Mouse (Mus musculus): Measurements from ENCODE around the gene Smarcc1. TPM values are rescaled to one million over a fixed set of nuclear protein-coding genes. Genes with fewer than 3 reads are reported as not detected.
A peak's percentile ranks its signal among the peaks of the same experiment; 100 is the strongest.

The Smarcc1 gene
- polyA plus RNA-seq, 1 experiment from 2014 or later: 253 TPM

DNA sequence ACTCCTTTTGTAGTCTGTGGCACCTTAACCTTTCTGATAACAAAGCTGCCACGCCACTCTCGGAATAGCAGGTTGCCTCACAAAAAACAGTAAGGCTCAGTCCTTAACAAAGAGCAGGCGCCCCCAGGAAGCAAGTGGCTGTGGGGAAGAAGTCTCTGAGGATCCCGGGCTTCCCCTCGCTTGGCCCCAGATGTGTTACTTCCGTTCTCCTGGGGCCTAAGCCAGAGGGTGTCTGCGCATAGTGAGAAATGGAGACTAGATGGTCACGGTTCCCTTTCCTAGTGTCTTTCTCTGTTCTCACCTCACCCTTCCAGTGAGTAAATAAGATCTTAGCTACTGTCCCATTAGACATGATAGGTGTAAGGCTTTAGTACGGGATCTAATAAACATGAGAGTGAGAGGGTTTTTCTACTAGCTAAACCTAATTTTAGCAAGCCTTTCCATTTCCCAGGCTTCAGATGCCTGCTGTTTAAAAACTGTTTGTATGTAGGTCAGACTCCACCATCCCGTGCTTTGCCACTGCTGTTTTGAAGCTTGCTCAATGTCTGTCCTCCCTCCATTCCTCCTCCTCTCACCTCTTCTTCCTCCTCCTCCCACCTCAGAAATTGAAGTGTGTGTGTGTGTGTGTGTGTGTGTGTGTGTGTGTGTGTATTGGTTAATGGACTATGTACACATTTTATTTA is 112.2 kb downstream of the Smarcc1 start:
- no peak for DNase-seq (ENCODE audit: low spot score)
- no peak overlapping the region for H3K9ac ChIP-seq (ENCODE audit: low read depth, low read length)
- WGBS: 85% methylated on average over 10 of the region's 10 CpGs

DNA sequence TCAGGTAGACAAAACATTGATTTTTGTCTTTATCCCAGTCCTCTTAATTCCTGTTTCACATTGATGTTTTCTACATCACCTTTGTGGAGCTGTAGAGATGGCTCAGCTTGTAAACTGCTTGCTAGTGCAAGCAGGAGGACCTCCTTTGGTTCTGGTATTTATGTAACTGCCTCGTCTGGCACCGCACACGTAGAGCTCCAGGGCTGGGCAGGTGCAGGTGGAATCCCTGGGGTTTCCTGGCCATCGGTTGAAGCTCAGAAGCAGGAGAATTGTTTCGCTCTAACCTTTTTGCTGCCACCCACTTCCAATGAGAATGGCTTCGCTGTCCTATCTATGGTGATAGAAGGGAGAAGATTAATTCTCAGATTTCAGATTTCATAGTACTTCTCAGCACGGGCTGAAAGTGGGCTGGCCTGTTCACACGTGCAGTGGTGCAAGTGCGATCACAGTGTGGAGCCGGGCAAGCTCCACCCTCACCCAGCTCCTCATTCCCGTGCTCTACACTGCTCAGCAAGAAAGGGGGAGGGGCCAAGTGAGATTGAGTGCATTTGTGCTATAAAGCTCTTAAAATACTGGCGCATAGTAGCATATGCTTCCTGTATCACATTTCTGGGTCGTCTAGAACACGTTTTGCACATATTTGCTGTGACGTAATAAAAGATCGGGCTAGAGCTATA is 113.0 kb downstream of the Smarcc1 start:
- H3K4me1 ChIP-seq (replicated peaks; ENCODE audit: control insufficient read depth, insufficient read depth, low read length): no peaks in the 10 kb centered on the region
- H3K27me3 ChIP-seq (ENCODE audit: control insufficient read depth, insufficient read depth, low read length): no peaks in the 10 kb centered on the region
- no peak overlapping the region for H3K4me2 ChIP-seq (replicated peaks; ENCODE audit: low read depth, low read length)
- WGBS: 88% methylated on average over 16 of the region's 16 CpGs
- no peak overlapping the region for H3K27ac ChIP-seq (ENCODE audit: low read depth, low read length)
- no peak overlapping the region for H3K9ac ChIP-seq (ENCODE audit: low read depth, low read length)
- H3K36me3 ChIP-seq (ENCODE audit: control insufficient read depth, insufficient read depth, low read length): peaks cover 12% of the 10 kb centered on the region
- no peak for DNase-seq (ENCODE audit: low spot score)
- no peak overlapping the region for H3K4me3 ChIP-seq (ENCODE audit: low read depth, low read length)
- no peak for ATAC-seq (ENCODE audit: low FRiP score)
- no peaks in the 10 kb centered on the region for H3K9me3 ChIP-seq (ENCODE audit: control insufficient read depth, low read length)

More for the DNA sequence above, 112.2 kb downstream of the Smarcc1 start:
- Histone ChIP-seq H3K27ac (ENCODE audit: low read depth, low read length) (no peak overlapping the region; the same call in 1 of the 2 replicates), H3K4me2 (replicated peaks; ENCODE audit: low read depth, low read length) (no peak overlapping the region), H3K4me1 (replicated peaks; ENCODE audit: control insufficient read depth, insufficient read depth, low read length) (no peaks in the 10 kb centered on the region), H3K27me3 (ENCODE audit: control insufficient read depth, insufficient read depth, low read length) (no peaks in the 10 kb centered on the region), H3K9me3 (ENCODE audit: control insufficient read depth, low read length) (no peaks in the 10 kb centered on the region), H3K36me3 (ENCODE audit: control insufficient read depth, insufficient read depth, low read length) (peaks cover 5% of the 10 kb centered on the region), H3K4me3 (ENCODE audit: low read depth, low read length) (no peak overlapping the region)
- no peak for ATAC-seq (ENCODE audit: low FRiP score)

DNA sequence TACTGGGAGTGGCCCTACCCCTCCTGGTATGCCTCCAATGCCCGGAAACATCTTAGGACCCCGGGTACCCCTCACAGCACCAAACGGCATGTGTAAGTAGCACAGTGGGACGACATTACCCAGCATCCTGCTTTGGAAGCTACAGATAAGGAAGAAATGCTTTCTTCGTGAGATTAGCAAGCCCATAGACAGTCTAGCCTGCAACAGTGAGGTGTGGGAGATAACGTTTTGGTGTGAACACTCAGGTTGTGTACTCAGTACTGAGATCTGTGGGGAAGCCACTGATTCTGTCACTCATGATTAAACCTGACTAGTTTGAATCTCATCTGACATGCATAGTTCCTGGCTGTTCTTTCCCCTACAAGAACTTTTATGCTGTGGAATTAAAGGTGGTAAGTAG is 117.5 kb downstream of the Smarcc1 start:
- ATAC-seq (ENCODE audit: low FRiP score) (no peak), DNase-seq (ENCODE audit: low spot score) (no peak)
- no peak overlapping the region for H3K27ac ChIP-seq (ENCODE audit: low read depth, low read length)
- H3K9ac ChIP-seq (ENCODE audit: low read depth, low read length): no peak overlapping the region
- H3K27me3 ChIP-seq (ENCODE audit: control insufficient read depth, insufficient read depth, low read length): no peaks in the 10 kb centered on the region
- WGBS: 92% methylated on average over 6 of the region's 6 CpGs
- no peaks in the 10 kb centered on the region for H3K9me3 ChIP-seq (ENCODE audit: control insufficient read depth, low read length)
- H3K4me3 ChIP-seq (ENCODE audit: low read depth, low read length): no peak overlapping the region
- no peak overlapping the region for H3K4me2 ChIP-seq (replicated peaks; ENCODE audit: low read depth, low read length)
- H3K4me1 ChIP-seq (replicated peaks; ENCODE audit: control insufficient read depth, insufficient read depth, low read length): no peaks in the 10 kb centered on the region
- peaks cover 26% of the 10 kb centered on the region for H3K36me3 ChIP-seq (ENCODE audit: control insufficient read depth, insufficient read depth, low read length)

DNA sequence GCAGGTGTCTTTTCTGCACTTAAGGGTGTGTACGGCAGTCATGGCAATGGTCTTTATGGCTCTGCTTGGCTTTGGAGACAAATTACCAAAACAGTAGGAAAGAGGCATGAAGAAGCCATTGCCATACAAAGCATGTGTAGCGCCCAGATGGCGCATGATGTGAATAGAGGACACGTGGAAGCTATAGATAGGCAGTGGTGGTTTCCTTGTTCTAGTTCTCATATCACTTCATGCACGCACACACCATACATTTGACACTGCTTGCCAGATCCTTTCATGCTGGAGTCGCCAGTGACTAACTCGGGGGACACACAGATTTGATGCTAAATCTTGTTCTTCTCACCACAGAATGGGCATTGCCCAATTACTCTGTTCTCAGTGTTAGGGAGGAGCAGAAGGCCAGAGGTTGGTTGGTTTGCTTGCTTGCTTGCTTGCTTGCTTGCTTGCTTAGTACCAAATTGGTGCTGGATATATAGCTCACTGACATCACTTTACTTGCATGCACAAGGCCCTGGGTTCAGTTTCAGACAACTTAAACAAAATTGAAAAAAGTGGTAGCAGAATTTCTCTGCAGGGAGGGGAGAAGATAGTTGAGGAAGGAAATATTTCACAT is 125.8 kb downstream of the Smarcc1 start, which contains the start of gene Cspg5:
TSS of gene Cspg5 (plus strand) at position 563 of the 613 bp plus-strand sequence.
- no peak for DNase-seq (ENCODE audit: low spot score)
- H3K9ac ChIP-seq (ENCODE audit: low read depth, low read length): no peak within 1 kb of the TSS
- H3K36me3 ChIP-seq (ENCODE audit: control insufficient read depth, insufficient read depth, low read length): no peaks in the 10 kb centered on the region
- 90% methylated on average over 7 of the region's 7 CpGs for WGBS
- peak within 1 kb of the TSS; percentile 100 for H3K4me2 ChIP-seq (replicated peaks; ENCODE audit: low read depth, low read length)
- no peak within 1 kb of the TSS for H3K27ac ChIP-seq (ENCODE audit: low read depth, low read length)
- ATAC-seq (ENCODE audit: low FRiP score): no peak
- H3K9me3 ChIP-seq (ENCODE audit: control insufficient read depth, low read length): no peaks in the 10 kb centered on the region
- peaks cover 7% of the 10 kb centered on the region for H3K4me1 ChIP-seq (replicated peaks; ENCODE audit: control insufficient read depth, insufficient read depth, low read length)
- H3K4me3 ChIP-seq (ENCODE audit: low read depth, low read length): peak within 1 kb of the TSS; percentile 63; the same call in 1 of the 2 replicates
- H3K27me3 ChIP-seq (ENCODE audit: control insufficient read depth, insufficient read depth, low read length): no peaks in the 10 kb centered on the region; the same call in 1 of the 2 replicates

DNA sequence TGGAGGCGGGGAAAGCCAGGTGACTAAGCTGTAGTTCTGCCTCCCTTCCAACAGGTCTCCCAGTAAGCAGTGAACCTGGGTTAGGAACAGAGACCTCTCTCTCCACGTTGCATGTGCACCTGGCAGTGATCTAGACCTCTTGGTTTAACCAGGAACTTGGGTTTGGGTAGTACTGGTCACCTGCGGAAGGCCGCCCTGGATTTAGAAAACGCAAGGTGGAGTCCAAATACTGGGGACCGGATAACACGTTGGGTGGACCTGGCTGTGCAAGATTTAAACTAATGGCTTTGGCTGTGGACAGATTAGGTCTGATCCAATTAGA is 127.0 kb downstream of the Smarcc1 start:
- Histone ChIP-seq H3K4me3 (ENCODE audit: low read depth, low read length) (peak overlapping the region; percentile 63; the same call in 1 of the 2 replicates), H3K27me3 (ENCODE audit: control insufficient read depth, insufficient read depth, low read length) (no peaks in the 10 kb centered on the region; the same call in 1 of the 2 replicates), H3K4me1 (replicated peaks; ENCODE audit: control insufficient read depth, insufficient read depth, low read length) (peaks cover 10% of the 10 kb centered on the region), H3K27ac (ENCODE audit: low read depth, low read length) (no peak overlapping the region), H3K4me2 (replicated peaks; ENCODE audit: low read depth, low read length) (peak overlapping the region; percentile 100), H3K9ac (ENCODE audit: low read depth, low read length) (no peak overlapping the region; the same call in 1 of the 2 replicates), H3K9me3 (ENCODE audit: control insufficient read depth, low read length) (no peaks in the 10 kb centered on the region), H3K36me3 (ENCODE audit: control insufficient read depth, insufficient read depth, low read length) (no peaks in the 10 kb centered on the region)
- no peak for DNase-seq (ENCODE audit: low spot score)
- ATAC-seq (ENCODE audit: low FRiP score): no peak
- 22% methylated on average over 7 of the region's 7 CpGs for WGBS

- no peaks in the 10 kb centered on the region for H3K9me3 ChIP-seq (ENCODE audit: control insufficient read depth, low read length)
- H3K4me3 ChIP-seq (ENCODE audit: low read depth, low read length): peak overlapping the region; percentile 63
- H3K36me3 ChIP-seq (ENCODE audit: control insufficient read depth, insufficient read depth, low read length): no peaks in the 10 kb centered on the region
- peak overlapping the region; percentile 78 for H3K27ac ChIP-seq (ENCODE audit: low read depth, low read length)
- WGBS: 2% methylated on average over 55 of the region's 93 CpGs
- peaks cover 12% of the 10 kb centered on the region for H3K4me1 ChIP-seq (replicated peaks; ENCODE audit: control insufficient read depth, insufficient read depth, low read length)
- no peaks in the 10 kb centered on the region; the same call in 1 of the 2 replicates for H3K27me3 ChIP-seq (ENCODE audit: control insufficient read depth, insufficient read depth, low read length)
- ATAC-seq (ENCODE audit: low FRiP score) (peak; percentile 30), DNase-seq (ENCODE audit: low spot score) (peak; percentile 72)
- peak overlapping the region; percentile 77 for H3K9ac ChIP-seq (ENCODE audit: low read depth, low read length)
- peak overlapping the region; percentile 100 for H3K4me2 ChIP-seq (replicated peaks; ENCODE audit: low read depth, low read length)
These were observed 127.5 kb downstream of the Smarcc1 start for GRCm38 (mm10) chr9:110244889-110245589.

- H3K4me3 ChIP-seq (ENCODE audit: low read depth, low read length): peak overlapping the region; percentile 63
- H3K4me1 ChIP-seq (replicated peaks; ENCODE audit: control insufficient read depth, insufficient read depth, low read length): peaks cover 16% of the 10 kb centered on the region
- DNase-seq (ENCODE audit: low spot score) (peak; percentile 63), ATAC-seq (ENCODE audit: low FRiP score) (peak; percentile 71)
- H3K27me3 ChIP-seq (ENCODE audit: control insufficient read depth, insufficient read depth, low read length): no peaks in the 10 kb centered on the region; the same call in 1 of the 2 replicates
- 3% methylated on average over 33 of the region's 40 CpGs for WGBS
- H3K36me3 ChIP-seq (ENCODE audit: control insufficient read depth, insufficient read depth, low read length): no peaks in the 10 kb centered on the region
- H3K27ac ChIP-seq (ENCODE audit: low read depth, low read length): peak overlapping the region; percentile 78
- H3K9ac ChIP-seq (ENCODE audit: low read depth, low read length): peak overlapping the region; percentile 77
- no peaks in the 10 kb centered on the region for H3K9me3 ChIP-seq (ENCODE audit: control insufficient read depth, low read length)
- peak overlapping the region; percentile 100 for H3K4me2 ChIP-seq (replicated peaks; ENCODE audit: low read depth, low read length)
These were observed 128.2 kb downstream of the Smarcc1 start for GRCm38 (mm10) chr9:110245590-110246320.

- H3K27me3 ChIP-seq (ENCODE audit: control insufficient read depth, insufficient read depth, low read length): no peaks in the 10 kb centered on the region; the same call in 1 of the 2 replicates
- no peak for DNase-seq (ENCODE audit: low spot score)
- peaks cover 19% of the 10 kb centered on the region for H3K4me1 ChIP-seq (replicated peaks; ENCODE audit: control insufficient read depth, insufficient read depth, low read length)
- H3K4me3 ChIP-seq (ENCODE audit: low read depth, low read length): peak overlapping the region; percentile 63; the same call in 1 of the 2 replicates
- no peak for ATAC-seq (ENCODE audit: low FRiP score)
- H3K27ac ChIP-seq (ENCODE audit: low read depth, low read length): no peak overlapping the region
- H3K4me2 ChIP-seq (replicated peaks; ENCODE audit: low read depth, low read length): peak overlapping the region; percentile 100
- no peaks in the 10 kb centered on the region for H3K9me3 ChIP-seq (ENCODE audit: control insufficient read depth, low read length)
- WGBS: 43% methylated on average over 13 of the region's 13 CpGs
- peak overlapping the region; percentile 3; the same call in 1 of the 2 replicates for H3K9ac ChIP-seq (ENCODE audit: low read depth, low read length)
- no peaks in the 10 kb centered on the region for H3K36me3 ChIP-seq (ENCODE audit: control insufficient read depth, insufficient read depth, low read length)
These were observed 128.8 kb downstream of the Smarcc1 start for GRCm38 (mm10) chr9:110246321-110246640.
